Mouse (Mus musculus) left cerebral cortex, postnatal 14 days (tissue): ENCODE measurements at regions not wholly inside any gene's neighbourhood (a gene's known extent, or its start where the extent isn't known, plus 50 kb on each side); places are given as distances from the start of the nearest gene placed in this dataset.
A peak's percentile ranks its signal among the peaks of the same experiment; 100 is the strongest.

ENCODE experiments used
- DNase-seq, 2 experiments: peaks; one replicate each; pipeline ENCODE4 v3.0.0; 2021 to 2022; ENCODE audit warnings: low spot score in 2 of 2, mixed read lengths in 1 of 2
- intact Hi-C: fragments of 180-260 bp; cut with DNase I; formaldehyde crosslinking; loops from one replicate; pipeline ENCODE4 v1.15.1; 2025

- DNase-seq: no peak
These were observed 55.6 kb downstream of the Irf2bp2 start for GRCm38 (mm10) chr8:126538136-126538535.

GRCm38 (mm10) chr8:126536928-126537618 is 56.7 kb downstream of the Irf2bp2 start:
- DNase-seq: peak; percentile 90 to 96
- intact Hi-C loops: loop anchor here (5.0 kb wide), 1 partner anchor 45 kb away; no protein-coding TSS in a partner anchor

More at GRCm38 (mm10) chr8:126538136-126538535, 55.6 kb downstream of the Irf2bp2 start:
- intact Hi-C loops: loop anchor here (5.0 kb wide), 1 partner anchor 44 kb away; no protein-coding TSS in a partner anchor

GRCm38 (mm10) chr8:126536132-126536927 is 57.5 kb downstream of the Irf2bp2 start:
- DNase-seq: no peak
- intact Hi-C loops: loop anchor here (5.0 kb wide), 1 partner anchor 46 kb away; no protein-coding TSS in a partner anchor

- no peak for DNase-seq
- intact Hi-C loops: no loop called here
These were observed 57.6 kb upstream of the Tarbp1 start for GRCm38 (mm10) chr8:126532284-126532974.

- no peak for DNase-seq
- intact Hi-C loops: no loop called here
These were observed 56.6 kb upstream of the Tarbp1 start for GRCm38 (mm10) chr8:126531459-126531858.

GRCm38 (mm10) chr8:126529409-126529808 is 54.5 kb upstream of the Tarbp1 start:
- DNase-seq: no peak
- intact Hi-C loops: loop anchor here (10.0 kb wide), 1 partner anchor 135 kb away; no protein-coding TSS in a partner anchor

GRCm38 (mm10) chr8:126528434-126529080 is 53.7 kb upstream of the Tarbp1 start:
- intact Hi-C loops: loop anchor here (10.0 kb wide), 1 partner anchor 136 kb away; no protein-coding TSS in a partner anchor
- peak; percentile 65 to 78 for DNase-seq

GRCm38 (mm10) chr8:126526864-126527571 is 52.2 kb upstream of the Tarbp1 start:
- DNase-seq: no peak
- intact Hi-C loops: loop anchor here (10.0 kb wide), 1 partner anchor 138 kb away; no protein-coding TSS in a partner anchor

- intact Hi-C loops: loop anchor here (10.0 kb wide), 1 partner anchor 139 kb away; no protein-coding TSS in a partner anchor
- DNase-seq: no peak
These were observed 50.7 kb upstream of the Tarbp1 start for GRCm38 (mm10) chr8:126525575-126525974.
